Mouse (Mus musculus) urinary bladder, adult 2 months (tissue): Measurements from ENCODE around the gene Kif16b. TPM values are rescaled to one million over a fixed set of nuclear protein-coding genes. Genes with fewer than 3 reads are reported as not detected.

Experiments used
- DNase-seq: peaks from one replicate; pipeline ENCODE4 v3.0.0; 2022; ENCODE audit warnings: low spot score
- polyA plus RNA-seq: library from polyadenylated mRNA; depleted of rRNA; stranded (reverse); fragments of >200 nt; gene quantifications from 2 replicates; pipeline ENCODE4 v1.2.3, GENCODE M21; 2012

Kif16b gene
- polyA plus RNA-seq, 1 experiment = 9.0 TPM

DNA sequence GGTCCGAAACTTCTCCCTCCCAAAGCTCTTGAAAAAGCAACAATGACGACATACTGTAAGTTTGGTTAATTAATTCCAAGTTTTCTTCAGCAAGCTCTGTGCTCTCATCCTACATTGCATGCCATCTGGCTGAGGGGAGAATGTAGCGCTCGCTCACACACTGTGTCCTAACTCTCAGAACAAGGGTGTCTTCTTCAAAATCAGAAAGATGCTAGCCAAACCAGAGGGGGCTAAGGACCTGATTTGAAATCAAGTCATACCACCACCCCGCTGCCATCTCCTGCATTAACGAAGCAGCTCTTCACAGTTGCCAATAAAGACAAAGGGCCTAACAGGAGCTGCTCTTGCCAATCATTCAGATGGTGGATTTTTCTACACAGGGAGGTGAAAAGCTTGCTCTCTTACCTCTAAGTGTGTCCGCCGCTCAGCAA, 253.3 kb downstream of the Kif16b start:
- no peak for DNase-seq

DNA sequence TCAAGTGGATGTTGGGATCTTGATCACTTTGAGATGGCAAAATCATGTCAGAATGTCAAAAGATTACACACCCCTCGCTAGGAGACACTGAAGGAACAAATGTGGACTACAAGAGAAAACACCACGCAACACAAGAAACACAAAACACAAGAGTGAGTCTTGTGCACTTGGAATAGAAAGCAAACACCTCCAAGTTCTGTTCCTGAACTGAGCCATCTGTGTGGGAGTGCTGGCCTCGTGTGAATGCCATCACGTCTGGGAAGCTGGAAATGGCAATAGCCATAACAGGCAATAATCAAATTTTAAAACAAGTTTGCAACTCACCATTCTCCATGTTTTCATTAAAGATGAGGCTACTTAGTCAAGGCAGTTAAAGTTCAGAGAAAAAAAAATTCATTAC, 254.5 kb downstream of the Kif16b start:
- no peak for DNase-seq

DNA sequence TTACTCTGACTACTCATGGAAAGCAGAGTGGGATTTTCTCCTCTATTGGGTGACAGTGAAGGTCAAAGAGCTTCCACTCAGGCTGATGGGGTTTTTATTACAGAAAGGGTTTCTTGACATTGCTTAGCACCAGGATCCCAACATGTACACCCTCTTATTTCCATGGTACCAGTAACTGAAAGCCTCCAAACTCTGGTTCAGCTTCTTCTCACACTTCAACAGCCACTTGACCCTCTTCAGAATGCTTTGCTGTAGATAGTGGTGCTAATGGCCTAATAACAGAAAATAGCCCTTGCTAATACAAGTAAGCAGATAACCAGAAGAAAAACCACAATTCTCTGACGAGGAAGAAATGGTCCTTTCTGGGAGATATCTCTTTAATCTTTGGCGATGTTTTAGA, 259.6 kb downstream of the Kif16b start:
- DNase-seq = no peak

DNA sequence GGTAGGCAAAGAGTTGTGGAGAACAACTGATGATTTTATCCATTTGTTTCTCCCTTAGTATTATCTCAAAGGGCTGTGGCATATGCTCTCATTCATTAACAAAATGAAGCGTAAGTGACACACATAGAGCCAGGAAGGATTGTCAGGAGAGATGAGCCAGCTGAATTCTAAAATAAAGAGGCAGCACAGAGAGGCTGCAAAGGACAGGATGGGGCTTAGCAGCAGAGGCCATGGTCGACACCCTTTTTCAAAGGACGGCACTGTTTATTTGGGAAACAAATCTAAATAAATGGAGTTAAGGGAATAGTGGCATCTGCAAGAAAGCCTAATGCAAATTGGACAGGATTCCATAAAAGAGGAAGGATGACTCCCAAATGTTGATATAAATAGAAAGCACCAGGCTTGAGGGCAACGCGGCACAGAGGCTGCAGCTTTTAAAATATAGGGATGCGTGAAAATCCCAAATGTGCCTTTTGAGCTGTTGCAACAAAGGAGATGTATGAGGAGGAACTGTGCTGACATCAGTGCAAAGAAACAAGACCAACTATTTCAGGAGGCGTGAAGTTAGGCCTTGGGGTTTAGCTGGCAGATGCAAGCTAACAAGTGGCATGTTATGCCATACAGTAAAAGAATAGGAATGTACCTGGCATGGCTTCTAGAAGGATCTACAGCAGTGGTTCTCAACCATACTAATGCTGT, 265.6 kb downstream of the Kif16b start:
- no peak for DNase-seq

DNA sequence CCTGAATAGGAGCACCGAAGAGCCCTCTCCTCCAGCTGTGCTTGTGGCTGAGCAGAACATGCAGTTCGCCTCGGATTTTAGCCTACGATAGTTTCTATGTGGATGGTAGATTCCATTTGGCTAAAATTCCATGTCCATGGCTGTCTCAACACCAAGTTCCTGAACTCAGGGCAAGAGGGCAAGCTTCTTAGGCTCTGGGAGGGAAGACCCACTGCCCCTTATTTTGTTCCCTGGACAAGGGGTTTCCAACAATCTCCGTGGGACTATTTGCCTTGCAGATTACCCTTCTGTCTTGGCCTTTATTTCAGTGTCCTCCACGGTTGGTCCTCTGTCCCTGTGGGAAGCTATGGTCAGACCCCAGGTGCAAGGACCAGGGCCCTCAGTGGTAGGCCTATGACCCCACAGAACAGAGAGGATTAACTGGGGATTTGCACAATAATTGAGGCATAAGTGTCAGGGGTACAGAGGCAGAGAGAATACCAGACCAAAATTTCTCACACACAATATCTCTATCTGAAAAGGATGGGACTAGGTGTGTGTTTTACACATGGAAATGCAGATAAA, 267.3 kb downstream of the Kif16b start:
- DNase-seq = no peak

DNA sequence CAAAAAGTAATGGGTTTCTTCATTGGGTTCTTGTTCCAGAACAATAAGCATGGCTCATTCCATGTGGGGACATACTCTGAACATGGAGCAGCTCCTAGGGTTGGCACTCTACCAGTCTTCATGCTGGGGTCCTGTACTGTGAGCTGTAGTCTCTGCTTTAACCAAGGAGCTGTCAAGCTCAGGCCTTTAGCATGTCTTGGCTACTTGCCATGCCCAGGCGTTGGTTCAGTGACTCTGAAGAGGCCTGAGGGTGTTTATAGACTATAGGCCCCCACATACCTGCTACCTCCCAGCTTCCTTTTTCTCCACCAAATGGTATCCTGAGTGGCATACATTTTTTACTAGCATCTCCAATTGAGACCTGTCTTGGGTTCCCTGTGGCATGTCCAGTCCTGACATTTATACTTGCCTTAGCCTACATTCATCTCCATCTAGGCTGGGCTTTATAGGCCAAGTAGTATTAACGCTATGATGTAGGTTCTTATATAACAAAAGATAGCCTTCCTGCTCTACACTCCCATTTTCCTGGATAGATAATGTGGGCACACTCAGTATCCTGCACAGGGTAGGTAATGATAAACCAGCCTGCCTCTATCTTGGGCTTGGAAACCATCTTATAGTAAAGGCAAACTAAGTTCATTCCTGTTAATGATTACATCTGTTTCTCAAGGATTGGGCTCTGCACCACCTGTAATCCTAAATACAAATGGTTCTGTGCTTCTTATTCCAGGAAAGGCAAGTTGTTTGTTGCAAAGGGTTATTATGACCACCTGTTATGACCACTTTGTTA, 271.6 kb downstream of the Kif16b start:
- no peak for DNase-seq

DNA sequence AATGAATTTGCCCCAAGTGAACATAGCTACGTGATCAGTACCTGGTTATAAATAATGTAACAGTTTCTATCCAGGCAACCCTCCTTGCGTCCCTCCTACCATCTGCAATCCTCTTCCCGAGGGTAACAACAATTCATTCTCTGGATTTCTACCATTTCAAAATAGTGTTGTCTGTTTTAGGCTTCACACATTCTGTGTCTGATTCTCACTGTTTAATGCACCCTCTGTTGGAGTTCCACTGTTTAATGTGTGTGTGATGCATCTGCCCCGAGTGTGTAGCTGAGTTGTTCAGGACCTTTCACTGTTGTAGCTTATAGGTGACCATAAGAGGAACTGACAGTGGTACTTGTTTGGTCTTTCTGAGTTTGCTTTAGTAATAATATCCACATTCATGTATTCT, 275.6 kb downstream of the Kif16b start:
- no peak for DNase-seq

DNA sequence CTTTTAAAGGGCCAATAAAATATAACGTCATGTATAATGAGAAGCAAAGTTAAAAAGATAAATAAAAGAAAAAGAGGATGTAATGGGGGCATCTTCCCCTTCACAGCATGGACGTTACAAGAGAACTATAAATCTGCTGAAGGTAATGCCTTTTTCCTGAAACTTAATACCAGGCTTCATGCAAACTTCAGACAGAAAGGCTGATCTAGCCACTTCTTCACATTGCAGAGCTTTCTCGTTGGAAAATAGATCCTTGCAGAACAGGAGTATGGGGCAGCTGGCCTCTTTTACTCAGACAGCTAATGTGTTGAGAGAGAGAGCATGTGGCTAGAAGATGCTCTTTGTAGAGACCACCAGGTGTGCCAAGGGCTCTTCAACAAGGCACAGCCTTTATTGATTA, 276.2 kb downstream of the Kif16b start:
- DNase-seq = no peak

DNA sequence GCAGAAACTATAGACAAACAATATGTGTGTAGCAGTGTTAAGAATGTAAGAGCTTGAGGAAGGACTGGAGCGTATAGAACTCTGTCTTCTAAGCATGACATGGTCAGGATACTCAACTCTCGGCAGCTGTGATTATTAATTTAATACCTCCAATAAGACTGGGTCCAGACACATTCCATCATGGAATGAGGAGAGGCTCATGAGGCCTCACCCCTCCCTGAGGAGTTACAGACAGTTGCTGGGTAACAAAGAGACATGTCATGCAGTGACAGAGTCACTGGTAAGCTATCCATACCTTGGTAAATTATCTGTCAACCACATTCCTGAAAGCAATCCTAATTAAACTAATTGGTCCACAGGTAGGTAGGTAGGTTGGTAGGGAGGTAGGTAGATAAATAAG, 277.1 kb downstream of the Kif16b start:
- no peak for DNase-seq

DNA sequence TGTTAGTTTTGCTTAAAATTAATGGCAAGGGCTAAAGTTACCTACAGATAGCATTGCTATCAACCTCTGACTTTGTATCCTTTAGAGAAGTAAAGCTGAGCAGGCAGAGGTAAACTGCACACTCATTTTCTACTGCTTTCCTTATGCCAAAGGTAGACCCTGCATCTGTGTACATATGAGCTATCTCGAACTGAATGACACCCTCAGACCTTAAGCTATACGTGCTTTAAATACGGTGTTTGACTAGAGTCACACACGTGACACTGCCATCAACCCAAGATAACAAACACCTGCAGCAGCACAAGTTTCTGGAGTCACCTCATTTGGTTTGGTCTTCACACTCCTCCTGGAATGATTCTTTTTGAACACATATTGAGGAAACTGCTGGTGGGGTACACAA, 280.2 kb downstream of the Kif16b start:
- DNase-seq = no peak

DNA sequence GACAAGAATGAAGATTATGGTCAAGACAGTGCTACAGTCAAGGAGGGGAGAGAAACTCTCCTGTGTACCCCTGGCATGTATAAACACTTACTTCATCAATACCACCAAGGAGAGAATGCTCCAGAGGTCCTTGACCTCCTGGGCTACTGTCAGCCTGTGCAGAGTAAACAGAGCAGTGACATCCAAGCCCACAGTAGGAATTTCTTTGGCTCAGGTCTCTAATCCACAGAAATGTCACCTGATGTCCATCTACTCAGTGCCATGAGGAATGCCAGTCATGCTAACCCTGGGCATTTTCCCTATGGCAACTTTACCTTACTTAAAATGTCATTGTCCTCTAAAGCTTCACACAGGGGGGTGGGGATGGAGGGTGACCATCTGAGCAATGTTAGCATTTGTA, 281.4 kb downstream of the Kif16b start:
- DNase-seq = no peak

DNA sequence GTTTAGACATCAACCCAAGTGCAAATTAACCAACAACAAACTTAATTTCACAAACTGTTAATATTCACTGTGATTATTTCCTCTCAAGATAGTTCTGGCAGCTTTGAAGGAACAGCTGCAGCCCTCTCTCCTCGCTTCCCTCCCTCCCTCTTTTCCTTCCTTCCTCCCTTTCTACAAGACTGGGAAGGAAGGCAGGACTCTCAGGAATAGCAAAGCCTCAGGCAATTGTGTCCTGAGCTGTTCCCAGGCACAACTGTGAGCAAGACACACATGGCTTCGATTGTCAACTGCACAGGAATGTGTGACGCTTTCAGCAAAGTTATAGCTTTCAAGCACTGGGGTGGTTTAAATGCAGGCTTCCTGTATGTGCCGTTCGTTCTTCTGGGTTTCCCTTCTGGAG, 286.8 kb downstream of the Kif16b start:
- DNase-seq = no peak

DNA sequence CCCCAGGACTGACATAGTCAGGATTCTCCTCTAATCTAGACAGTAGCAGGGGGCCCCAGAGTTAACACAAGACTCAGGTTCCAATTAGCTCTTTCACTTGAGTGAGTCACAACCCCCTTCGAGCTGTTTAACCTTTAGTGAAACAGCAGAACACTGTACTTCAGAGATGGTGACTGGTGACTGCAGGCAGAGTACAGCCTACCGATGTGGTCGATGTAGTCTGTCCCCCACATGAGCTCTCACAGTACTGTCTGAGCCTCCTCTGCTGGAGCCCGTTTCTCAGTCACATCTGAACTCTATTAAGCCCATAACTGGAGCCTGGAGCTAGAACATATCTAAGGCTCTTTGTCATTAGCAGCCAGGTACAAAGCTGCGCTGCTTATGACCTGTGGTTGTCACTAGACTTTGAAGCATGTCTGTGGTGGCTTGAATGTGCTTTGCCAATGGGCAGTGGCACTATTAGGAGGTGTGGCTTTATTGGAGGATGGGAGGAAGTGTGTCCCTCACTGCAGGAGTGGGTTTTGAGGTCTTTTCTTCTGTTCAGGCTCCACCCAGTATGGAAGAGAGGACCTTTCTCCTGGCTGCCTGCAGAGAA, 288.9 kb downstream of the Kif16b start:
- DNase-seq = no peak

DNA sequence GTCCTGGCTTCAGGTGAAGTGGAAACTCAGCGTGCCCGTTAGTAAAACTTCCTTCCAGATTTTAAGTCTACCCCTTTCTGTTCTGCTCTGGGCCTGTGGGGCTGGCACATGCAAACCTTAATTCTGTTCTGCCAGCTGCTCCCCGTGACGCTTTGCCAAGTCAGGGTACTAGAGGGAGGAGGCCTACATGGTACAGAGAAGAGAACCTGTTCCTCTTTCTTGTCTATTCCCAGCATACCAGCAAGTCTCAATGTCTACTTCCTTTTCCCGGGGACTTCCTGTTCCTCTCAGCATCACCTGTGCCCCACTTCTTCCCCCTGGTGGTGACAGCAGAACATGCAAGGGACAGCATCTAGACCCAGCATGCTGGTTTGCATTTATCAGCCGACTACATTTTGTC, 290.2 kb downstream of the Kif16b start:
- no peak for DNase-seq

DNA sequence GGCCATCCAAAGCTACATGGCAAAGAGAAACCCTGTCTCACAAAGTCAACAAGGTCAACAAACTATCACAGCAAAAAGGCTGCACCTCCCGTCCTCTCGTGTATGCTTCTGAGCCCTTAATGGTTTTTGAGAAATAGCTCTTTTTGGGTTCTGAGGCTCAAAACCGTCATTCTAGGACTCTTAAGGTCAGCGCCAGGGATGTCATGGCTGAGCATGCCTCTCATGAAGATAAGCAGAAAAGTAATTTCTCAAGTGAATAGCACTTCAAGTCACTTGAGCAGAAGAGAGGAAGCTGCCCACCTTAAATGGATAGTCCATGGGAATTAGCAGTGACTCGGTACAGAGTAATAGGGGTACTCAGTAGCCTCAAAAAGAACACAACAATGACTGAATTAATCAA, 291.1 kb downstream of the Kif16b start:
- DNase-seq = no peak

DNA sequence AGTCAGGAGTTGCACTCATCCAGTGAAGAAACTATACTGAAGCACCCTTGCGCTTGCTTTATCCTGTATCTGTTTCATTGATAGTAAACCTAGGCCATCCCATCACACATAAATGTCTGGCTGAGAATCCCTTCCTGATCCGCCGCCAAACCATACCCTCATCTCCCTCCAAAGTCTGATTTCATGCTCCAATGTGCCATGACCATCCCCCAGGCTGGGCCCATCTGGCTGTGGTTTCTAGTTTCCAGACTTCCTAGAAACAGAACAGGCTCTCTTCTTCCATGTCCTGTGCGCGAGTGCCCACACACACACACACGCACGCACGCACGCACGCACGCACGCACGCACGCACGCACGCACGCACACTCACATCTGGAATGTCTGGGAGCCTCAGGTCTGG, 292.6 kb downstream of the Kif16b start:
- DNase-seq = no peak

DNA sequence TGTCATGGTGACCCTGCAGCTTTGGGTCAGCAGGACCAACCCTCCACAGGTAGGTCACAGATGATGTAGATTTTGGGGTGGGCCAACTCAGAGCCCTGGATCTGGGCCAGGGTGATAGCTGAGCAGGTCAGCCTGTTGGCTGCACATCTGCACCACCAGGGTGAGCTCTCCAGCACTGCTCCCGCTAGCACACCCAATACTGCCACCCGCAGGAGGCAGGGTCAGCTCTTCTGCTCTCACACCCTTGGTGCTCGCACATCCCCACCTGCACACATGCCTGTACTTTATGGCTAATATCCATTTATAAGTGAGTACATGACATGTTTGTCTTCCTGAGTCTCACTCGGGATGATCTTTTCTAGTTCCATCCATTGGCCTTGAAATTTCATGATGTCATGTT, 296.6 kb downstream of the Kif16b start:
- DNase-seq = no peak

DNA sequence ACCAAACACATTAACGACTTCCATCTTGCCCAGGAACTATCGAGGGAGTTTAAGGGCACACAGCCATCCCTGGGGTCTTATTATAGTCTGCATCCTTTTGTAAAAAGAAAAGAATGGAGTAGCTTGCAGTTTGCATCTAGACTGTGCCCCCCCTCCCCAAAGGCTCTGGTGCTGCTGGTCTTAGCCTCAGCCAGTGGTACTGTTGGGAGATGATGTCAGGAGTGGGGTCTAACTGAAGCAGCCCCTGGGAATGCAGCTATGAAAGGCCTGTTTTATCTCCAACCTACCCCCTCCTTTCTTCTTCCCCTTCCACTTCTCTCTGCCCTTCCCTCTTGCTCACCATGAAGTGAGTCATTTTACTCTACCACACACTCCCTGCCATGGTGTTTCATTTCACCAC, 298.1 kb downstream of the Kif16b start:
- DNase-seq = no peak

DNA sequence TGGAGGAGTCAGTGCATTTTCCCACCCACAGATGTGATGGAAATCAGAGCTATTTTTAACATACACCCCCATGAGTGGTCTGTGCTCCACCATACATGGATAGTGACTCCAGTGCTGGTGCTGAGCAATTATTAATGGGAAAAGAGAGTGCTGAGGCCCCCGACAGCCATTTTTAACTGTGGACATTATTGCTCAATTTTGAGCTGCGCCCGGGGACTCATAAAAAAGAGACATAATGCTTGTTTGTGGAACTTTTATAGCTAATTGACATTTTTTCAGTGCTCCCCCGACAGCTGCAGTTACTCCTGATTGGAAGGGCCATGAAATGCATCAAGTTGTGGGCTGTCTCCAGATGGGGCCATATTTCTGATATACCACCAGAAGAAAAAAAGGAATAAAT, 302.1 kb downstream of the Kif16b start:
- no peak for DNase-seq

DNA sequence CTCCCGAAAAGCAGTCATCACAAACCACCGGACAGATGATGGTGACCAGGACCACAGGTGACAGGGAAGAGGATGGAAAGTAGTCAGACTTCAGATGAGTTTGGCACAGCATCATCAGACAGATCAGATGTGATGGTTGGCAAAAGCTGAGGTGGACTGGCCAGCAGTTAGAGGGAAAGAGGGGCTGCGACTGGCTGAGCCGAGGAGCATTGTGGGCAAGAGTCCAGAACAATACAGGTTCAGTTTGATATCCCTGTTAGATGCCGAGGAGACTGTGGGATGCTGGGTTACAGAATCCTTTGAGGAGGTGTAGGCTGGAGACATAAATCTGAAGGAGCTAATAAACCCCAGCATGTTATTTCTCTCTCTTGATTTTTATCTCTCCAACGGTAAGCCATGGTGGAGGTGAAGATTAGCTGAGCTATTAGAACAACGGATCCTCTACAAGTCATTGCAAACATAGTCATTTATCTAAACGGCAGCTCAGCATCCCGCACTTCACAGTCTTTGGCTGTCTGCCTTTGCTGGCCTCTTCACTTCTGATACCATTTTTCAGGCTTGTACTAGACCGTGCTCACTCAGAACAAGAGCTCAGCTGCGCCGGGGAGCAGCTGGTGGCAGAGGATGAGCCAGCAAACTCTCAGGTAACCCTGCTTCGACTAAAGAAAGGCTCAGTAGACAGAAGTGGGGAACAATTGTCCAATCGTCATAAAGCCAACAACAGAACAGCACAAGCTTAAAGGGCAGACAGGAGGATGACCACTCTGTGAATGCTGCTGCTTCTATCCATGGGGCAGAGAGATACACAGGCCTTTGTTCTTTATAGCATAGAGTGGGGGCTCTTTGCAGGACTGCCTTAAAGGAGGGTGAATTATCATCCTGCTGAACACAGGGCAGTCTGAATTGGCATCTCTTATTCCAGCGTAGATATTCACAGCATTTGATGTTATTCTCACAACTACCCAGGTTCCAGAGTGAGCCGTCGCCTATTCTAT, 304.9 kb downstream of the Kif16b start:
- DNase-seq = no peak

DNA sequence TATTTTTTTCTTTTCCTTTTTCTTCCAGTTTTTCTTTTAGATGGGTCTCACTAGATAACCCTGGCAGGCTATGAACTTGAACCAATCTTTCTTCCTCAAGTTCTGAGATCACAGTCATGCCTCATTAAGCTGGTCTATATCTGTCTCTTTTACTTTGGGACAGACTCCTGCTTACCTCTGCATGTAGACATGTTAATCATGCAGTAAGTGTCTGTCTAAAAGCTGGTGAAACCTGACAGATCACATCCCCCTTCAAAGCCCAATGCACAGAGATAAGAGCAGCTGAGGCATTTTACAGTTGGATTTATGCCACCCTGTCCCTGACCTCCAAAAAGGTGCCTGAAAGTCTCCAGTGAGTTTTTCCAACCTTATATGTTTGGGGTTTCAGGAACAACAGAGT, 310.4 kb downstream of the Kif16b start:
- DNase-seq = no peak

DNA sequence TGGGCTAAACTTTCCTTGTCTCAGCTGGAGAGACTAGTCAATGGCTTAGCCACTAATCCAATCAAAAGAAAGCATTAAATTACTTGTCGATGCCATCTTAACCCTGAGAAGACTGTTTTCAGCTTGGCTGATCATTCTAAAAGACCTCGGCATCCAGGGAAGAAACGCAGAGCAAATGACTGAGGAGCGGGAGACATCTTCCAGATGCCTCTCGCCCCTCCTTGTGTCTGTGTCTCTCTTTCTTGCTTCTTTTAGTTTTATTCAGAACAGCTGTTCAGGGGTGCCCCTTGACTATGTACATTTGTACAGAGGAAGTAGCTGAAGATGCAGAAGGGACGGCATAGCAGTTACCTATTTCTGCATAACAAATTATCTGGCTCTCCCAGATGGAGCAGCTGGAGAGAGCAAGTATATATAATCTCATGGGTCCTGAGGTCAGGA, 311.0 kb downstream of the Kif16b start:
- DNase-seq = no peak
